Mouse (Mus musculus) lung, adult 18-20 months (tissue): ENCODE data around the gene Tmem131l.

ENCODE experiments used
- DNase-seq, 2 experiments: peaks; one replicate each; pipeline ENCODE4 v3.0.0; 2022; ENCODE audit warnings: mixed read lengths in 2 of 2

The Tmem131l gene

GRCm38 (mm10) chr3:83976161-83976560 lies 63.8 kb downstream of the Tmem131l start:
- DNase-seq, result no peak

GRCm38 (mm10) chr3:83973339-83973738 lies 66.6 kb downstream of the Tmem131l start:
- no peak for DNase-seq

DNA sequence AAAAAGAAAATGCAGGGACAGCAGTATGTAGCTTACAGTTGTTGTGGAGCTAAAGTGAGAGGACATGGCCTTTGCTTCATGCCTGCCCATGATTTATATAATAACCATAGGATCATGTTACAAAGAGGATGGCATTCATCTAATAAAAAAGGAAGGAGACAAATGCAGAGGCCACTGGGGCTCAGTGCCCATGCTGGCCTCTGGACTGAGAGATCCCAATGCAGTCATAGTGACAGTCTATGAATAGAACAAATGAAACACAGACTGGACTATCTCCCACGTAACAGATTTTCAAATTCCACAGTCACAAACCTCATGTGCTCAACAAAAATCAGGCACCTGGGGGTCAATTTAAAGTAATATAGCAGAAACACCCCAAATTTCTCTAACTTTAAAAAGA lies 69.3 kb downstream of the Tmem131l start:
- no peak for DNase-seq

- no peak for DNase-seq
Observed at GRCm38 (mm10) chr3:83969081-83969480, 70.9 kb downstream of the Tmem131l start.

- DNase-seq, result no peak
Observed at GRCm38 (mm10) chr3:83967791-83968190, 72.2 kb downstream of the Tmem131l start.

GRCm38 (mm10) chr3:83965333-83965732 lies 74.6 kb downstream of the Tmem131l start:
- no peak for DNase-seq

GRCm38 (mm10) chr3:83963705-83964104 lies 76.3 kb downstream of the Tmem131l start:
- no peak for DNase-seq

GRCm38 (mm10) chr3:83962571-83962970 lies 77.4 kb downstream of the Tmem131l start:
- DNase-seq, result no peak

DNA sequence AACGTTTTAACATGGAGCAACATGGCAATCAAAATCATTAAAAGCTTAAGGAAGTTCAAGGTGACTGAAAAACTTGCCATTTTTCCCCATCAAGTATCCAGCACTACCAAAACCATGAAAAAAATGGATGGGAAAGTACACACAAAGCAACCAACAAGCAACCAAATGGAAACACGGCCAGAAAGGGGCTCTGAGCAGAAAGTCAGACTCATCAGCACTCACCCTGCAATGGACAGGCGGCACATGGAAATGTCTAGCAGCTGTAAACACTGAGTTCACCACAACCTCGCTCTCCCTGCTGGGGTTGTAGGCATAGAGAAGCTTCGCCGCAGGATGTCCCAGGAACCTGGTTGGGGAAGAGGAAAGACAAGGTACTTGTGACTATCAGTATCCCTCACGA lies 77.9 kb downstream of the Tmem131l start:
- no peak for DNase-seq

DNA sequence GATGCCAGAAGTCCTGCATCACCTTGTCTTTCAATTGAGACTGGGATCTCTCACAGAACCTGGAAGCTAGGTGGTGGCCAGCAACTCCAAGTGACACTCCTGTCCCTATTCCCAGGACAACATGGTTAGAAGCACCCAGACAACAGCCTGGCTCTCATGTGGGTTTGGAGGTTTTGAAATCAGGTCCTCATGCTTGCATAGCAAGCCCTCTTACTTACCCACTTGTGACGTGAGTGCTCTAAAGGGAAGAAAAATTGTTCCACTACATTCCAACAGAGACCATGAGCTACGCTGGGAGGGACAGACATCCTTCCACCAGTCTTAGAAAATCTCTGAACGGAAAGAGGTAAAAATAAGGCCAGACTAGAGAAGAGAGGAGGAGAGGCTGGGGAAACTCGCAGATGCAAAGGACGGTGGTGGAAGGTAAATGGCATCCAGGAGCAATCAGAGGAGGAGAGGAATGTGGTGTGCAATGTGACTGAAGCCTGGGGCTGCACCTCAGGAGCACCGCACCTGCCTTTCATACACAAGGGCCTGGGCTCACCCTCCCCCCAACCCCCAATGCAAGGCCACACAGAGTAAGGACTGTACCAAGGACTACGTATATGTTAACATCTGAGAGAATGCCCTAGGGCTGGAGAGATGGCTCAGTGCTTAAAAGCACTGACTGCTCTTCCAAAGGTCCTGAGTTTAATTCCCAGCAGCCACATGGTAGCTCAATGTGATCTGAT lies 80.9 kb downstream of the Tmem131l start:
- DNase-seq, result peak; percentile 52 to 76

GRCm38 (mm10) chr3:83953879-83954278 lies 86.1 kb downstream of the Tmem131l start:
- DNase-seq, result no peak

DNA sequence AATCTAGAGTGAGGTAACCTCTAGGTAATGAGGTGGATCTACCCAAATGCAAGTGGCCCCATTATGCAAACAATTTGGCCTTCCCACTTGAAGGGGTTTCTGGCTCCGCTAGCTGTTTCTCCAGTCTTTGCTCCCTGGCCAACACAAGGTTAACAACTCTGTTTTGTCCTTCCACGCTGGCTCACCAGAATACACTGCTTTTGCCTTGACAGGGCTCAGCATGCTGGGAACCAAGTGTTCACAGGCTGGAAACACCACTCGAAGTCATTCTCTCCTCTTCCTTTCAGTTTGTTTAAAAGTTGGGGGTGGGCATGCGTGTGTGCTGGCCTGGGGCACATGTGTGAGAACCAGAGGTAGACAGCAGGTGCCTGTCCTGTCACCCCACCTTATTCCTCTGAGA lies 91.2 kb downstream of the Tmem131l start:
- peak in 1 of 2 experiments; percentile 22 for DNase-seq

DNA sequence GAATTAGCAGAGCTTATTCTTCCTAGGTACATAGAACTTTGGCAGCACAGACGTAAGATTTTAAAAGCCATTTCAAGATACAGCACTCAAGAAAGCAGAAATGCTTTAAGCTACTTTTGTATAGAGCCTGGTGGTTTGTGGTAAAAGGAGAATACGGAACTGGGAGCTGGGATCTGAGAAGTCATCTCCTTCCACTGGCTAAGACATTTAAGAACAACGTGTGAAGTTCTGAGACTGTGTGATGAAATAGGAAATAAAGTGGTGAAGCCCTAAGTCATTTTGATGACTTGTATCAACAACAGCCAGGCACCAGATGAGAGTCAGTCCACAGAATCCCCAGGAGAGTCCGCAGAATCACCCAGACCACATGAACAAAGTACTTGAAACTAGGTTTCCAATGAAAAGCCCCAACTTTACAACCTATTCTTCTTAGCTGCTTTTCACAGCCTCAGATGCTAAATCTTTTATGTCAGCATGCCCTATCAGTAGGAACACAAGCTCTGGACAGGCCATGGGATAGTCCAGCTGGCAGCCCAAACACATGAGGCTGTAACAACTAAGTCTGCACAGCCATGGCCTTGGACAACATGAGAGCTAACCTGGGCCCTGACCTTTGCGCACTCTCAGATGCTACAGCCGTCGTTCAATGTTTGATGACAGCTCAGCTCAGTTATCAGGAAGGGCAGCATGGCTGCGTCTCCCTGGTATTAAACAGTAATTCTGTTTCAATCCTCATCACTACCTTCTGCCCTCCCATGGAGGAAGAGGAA lies 92.3 kb downstream of the Tmem131l start:
- DNase-seq, result no peak

DNA sequence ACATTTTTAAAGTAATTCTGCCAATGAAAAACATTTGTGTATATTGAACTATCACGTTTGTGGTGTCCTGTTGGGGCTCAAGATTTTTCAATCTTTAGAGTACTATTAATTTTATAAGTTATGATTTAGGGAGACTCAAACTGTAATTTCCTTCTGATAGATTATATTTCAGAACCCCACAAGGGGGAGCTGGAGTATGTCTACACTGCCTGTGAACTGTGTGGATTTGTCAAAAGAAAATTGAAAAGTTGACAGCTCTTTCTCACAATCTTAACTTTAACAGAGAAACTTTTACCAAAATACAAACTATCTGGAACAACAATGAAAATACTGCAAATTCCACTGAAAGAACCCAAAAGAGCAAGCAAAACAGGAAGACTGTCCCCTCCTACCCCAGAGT lies 93.1 kb downstream of the Tmem131l start:
- DNase-seq, result no peak

DNA sequence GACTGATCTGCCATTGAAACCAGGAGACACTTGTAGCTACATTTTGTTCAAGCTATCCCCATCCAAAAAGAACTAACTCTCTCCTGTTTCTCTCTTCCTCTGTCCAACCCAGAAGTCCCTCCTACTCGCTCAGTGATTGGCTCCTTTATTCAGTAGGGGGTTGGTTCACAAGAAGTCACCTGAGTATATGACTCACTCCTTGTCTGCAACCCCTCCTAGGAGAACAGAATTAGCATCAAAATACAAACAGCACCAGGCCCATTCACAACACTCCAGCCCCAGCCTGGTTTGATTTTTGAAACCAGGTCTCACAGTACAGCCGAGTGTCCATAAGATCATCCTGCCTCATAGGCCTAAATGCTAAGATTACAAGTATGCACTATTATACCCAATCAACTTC lies 96.3 kb downstream of the Tmem131l start:
- no peak for DNase-seq

DNA sequence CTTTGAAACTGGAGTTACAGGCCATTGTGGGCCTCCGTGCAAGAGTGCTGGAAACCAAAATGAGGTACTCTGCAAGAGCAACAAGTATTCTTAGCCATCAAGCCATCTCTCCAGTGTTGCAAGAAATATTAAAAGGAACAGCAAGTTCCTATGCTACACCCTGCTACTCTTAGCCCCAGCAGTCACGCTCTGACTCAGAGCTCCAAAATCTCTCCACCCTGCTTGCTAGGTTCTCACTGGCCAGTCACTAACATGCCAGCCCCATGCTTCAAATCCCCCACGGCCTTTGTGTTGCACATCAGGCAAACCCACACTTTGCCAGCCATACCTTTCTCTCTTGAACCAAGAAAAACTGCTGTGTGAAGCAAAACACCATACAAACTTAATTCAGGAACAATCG lies 96.8 kb downstream of the Tmem131l start:
- no peak for DNase-seq

DNA sequence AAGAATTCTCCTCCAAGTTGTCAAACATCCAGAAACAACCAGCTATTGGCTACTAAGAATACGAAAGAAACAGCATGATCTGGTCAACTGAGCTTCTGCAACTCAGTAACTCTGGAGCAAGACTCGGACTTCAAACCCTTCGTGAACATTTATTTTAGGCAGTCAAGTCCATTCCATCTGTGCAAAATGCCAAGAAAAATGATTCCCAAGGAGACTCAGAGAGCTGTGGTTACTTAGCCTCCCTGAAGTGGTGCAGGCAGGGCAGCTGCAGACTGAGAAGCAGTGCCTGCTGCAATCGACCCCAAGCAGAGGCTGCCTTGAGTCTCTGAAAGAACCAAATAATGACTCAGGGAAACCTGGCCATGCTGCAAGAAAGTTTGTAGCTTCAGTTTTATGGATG lies 98.1 kb downstream of the Tmem131l start:
- DNase-seq, result no peak

GRCm38 (mm10) chr3:83938871-83939270 lies 101.1 kb downstream of the Tmem131l start:
- no peak for DNase-seq

- no peak for DNase-seq
Observed at GRCm38 (mm10) chr3:83934514-83934913, 105.5 kb downstream of the Tmem131l start.

GRCm38 (mm10) chr3:83915768-83916496 lies 124.0 kb downstream of the Tmem131l start:
- DNase-seq, result peak; percentile 15 to 23

- DNase-seq, result no peak
Observed at GRCm38 (mm10) chr3:83915102-83915501, 124.9 kb downstream of the Tmem131l start.

DNA sequence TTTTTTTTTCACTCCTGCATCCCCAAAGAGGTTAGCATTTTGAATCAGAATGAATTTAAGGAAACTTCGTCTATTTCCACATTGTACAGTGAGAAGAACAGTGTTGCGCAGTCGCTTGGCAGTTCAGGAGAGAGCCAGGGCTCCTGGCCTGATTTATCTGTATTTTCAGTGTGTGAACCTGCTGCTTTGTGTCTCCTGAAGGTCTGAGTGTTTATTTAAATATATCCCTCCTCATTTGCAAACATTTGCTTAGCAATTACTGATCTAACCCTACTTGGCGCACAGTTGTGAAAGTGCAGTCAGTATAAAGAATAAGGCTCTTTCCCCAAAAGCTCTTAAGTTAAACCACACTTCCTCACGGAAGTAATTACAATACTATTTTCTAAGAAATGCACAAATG lies 129.3 kb downstream of the Tmem131l start:
- peak; percentile 18 to 31 for DNase-seq

DNA sequence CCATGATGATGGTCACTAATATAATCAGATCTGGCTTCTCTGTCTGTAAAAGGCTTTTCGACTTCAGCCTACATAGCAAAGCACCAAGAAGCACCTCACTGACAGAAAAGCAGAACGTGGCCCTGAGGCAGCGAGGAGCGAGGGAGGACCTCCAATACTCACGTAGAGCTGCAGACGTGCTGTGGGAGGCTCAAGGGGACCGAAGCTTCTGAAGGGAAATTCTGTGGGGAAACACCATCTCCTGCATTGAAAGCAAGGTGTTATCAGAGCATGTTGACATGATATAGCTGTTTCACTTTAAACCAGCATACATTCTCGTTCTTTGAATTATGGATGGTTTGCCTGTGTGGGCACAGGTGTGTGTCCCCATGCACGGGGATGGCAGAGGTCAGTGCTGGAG lies 133.8 kb downstream of the Tmem131l start:
- DNase-seq, result no peak

DNA sequence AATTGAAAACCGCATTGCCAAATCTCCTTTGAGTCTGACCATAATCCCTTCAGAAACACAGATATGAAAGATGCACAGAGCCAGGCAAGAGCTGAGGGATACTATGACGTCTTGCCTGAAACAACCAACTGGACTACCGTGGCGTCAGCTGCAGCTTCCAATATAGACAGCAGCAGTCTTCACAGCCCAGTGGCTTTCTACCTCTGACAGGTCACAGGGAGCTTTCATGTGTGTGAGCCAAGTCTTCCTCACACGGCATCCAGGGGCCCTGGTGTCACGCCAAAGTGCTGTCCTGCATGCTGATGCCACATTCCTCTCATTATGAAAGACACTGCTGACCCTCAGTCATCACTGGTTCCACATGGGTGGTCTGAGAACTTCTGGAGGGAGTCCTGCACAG lies 134.8 kb downstream of the Tmem131l start:
- no peak for DNase-seq
